Mouse (Mus musculus) c-Kit-positive CD71-negative TER-119-negative erythroid progenitor cells, embryonic 14.5 days (primary cell): Measurements from ENCODE around the gene Ikzf4.

Source experiments
- DNase-seq: peaks from one replicate; pipeline ENCODE4 v3.0.0-alpha.2; 2013; ENCODE audit warnings: low read depth

Gene Ikzf4

DNA sequence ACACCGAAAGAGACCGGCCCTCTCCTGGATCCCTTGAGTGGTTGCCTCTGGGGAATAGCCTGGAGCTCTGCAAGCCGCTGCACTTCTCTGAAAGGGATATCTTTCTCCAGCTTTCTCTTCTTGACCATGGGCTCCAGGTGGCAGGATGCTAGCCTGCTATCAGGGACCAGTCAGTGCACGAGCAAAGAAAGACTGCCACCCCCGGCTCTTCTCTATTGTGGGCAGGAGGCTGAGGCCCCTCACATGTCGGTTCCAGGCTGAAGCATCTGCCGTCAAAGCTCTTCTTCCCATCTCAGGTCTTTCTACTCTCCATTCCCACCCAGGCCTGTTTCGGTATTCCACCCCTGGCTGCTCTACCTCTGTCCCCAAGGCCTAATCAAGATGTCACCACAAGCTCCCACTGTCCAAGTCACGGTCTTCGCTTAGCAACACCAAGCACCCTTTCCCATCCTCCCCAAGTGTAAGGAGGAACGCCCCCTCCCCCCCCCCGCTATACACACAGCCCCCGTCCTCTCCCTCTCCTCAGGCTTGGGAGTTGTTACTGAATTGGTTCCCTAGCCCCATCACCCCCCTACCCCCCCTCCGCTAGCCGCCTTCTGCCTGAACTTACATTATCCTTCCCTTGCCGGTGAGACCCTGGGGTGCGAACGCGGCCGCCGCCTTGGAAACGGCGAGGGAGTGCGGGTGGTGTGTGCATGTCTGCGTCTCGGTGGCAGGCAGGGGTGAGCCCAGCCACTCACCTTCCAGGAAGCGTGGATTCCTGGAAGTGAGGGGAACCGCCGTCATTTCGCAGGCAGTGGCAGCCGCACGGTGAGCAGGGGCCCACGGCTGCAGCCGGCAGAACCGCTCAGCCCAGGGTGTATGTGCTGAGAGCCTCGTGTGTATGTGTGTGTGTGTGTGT is at the start of gene Ikzf4:
Gene Ikzf4 (minus strand): TSS at position 881 of the 901 bp plus-strand sequence.
- no peak for DNase-seq

DNA sequence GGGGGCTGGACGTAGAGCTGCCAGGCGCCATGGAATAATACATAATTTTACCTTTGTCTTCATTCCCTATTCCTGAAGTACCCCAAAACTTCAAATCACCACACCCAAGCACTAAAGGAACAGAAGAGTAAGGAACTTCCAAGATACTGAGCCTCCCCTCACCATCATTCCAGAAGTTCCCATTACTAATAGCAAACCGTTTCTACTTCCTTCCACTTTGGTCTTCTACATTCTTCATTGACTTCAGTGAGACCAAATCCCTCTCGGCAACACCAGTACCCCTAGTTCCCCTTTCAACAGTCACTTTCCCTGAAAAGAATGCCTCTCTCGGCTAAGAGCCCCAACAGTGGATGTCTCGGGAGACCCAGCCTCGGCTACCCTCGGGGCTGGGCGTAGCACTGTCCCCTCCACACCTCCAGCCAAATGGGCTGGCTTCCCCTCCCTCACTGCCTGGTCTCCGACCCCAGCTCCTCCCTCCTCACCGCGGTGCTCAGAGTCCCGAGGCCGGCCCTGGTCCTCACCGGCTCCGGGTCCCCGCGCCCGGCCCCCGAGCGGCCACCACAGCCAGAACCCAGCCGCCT is 49.7 kb upstream of the Ikzf4 start:
- no peak for DNase-seq

DNA sequence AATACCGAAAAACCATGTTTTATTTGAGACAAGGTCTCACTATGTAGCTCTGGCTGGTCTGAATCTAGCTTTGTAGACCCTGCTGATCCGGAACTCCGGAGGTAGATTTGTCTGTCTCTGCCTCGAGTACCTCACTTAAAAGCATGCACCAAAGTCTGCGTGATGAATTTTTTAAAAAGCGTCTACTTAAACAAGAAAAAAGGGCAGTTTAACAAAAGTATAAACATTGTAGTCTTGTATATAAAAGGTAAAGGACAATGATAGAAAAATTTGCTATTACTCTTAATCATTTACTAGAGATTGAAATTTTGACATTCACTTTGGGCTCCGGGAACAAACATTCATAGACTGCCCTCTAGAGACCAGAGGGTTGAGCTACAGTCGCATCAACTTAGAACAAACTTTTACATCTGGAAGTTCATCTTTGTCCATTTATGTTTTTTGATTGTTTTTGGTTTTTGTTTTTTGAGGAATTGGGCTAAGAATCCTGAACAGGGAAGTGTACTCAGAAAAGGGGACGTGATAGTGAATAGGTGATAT is 28.7 kb upstream of the Ikzf4 start:
- peak; percentile 54 for DNase-seq

DNA sequence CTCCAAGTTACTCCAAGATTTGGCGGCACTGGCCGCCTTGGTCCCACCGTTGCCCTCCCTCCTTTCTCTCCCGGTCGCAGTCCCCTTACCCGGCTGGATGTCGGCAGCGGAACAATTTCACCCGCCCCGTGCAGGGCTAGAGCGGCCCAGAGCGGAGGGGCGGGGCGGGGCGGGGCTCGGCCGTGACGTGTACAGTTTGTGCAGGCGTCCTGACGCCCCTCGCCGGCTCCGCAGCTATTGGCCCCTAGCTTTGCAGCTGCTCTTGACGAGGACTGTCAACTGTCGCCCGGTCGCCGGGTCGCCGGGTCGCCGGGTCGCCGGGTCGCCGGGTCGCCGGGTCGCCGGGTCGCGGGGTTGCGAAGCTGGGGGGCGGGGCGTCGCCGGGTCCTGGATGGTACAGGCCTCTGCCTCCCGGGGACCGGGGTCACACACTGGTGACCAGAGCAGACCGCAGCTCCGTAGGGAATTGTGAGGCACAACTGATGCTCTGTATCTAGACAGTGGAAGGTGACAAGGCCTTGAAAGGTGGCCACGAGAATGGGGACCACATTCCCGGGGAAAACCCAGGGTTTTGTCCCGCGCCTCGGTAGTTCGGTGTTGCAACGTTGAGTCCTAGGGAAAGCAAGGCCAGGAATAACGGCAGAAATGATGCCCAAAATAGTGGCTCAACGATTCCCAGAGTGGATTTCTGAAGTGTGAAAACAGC is 28.1 kb upstream of the Ikzf4 start, which contains the start of gene Suox:
Gene Suox (minus strand): TSS at position 311 of the 706 bp plus-strand sequence.
- DNase-seq: peak; percentile 68

DNA sequence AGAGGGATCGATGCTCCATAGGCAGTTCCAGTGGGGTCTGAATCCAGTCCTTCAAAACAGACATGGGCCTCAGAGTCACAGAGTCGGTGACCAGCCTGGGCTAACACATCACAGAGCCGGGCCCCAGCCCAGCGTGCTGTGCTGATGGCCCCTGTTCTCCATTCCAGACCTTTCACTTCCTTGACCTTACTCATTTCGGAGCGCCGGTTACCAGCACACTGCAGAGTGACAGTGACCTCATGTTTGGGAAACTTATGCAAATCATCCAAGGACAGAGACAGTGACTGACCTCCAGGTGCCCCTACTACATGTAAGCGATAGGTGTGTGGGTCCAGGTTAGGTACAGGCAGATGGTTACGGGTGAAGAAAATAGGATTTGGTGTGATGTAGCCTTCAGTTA is 25.4 kb upstream of the Ikzf4 start:
- DNase-seq: no peak

DNA sequence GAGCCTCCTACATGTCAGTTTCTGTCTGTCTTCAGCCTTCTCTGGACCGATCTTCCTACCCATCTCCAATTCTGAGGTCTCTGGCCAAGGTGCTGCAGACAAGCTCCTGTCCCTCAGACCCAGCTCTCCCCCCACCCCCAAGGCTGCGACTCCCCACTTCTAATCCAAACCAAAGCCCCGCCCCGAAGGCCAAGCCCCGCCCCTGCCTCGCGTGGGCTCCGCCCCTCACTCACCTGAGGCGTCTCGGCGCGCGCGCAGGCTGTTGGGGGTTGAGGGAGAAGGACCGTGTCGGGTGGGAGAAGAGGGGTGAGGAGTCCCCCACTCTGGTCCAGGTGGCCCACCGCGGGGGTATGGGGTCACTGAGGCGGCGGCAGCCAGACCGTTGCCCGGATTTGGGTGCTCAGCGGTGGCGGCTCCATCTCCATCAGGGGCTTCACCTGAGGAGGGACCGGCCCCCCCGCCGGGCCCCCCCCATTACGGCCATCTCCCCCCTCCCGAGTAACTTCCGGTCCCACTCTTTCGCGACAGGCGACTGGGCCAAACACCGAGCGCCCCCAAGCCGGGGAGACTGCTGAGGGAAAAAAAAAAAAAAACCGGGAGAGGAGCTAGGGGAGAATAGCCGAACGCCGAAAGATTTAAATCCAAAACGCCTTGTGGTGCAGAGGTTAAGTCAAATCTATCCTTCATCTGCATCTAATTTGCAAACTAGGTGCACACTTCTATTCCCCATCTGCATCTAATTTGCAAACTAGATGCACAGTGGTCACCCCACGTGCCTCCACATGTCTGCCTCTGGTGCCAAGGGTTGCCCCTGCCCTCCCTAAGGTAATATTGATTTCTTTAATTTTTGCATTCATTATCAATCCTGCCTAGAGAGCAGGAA is 23.2 kb upstream of the Ikzf4 start:
- DNase-seq: no peak

DNA sequence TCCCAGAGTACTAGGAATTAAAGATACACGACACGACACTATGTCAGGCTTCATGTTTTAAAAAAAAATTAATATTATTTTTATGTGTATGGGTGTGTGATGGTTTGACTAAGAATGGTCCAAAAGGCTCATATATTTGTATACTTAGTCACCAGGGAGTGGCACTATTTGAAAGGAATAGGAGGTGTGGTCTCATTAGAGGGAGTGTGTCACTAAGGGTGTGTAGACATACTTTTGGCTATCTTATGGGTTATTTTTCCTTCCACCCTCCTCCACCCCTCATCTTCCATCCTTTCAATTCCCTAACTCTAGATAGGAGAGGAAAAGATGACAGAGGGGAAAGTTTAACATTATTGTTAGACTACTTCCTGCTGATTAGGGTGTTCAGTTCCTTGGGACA is 20.0 kb upstream of the Ikzf4 start:
- DNase-seq: no peak

DNA sequence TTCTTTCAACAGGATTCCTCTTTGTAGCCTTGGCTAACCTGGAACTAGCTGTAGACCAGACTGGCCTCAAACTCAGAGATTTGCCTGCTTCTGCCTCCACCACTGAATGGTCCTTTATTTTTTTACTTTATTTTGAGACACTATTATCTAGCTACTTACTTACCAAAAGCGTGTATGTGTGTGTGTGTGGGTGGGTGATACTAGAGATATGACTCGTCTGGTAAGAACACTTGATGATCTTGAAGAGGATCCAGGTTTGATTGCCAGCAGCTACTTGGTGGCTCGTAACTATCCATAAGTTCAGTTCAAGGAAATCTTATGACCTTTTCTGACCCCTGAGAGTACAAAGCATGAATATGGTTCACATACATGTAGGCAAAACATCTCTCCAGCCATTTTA is 19.5 kb upstream of the Ikzf4 start:
- no peak for DNase-seq

DNA sequence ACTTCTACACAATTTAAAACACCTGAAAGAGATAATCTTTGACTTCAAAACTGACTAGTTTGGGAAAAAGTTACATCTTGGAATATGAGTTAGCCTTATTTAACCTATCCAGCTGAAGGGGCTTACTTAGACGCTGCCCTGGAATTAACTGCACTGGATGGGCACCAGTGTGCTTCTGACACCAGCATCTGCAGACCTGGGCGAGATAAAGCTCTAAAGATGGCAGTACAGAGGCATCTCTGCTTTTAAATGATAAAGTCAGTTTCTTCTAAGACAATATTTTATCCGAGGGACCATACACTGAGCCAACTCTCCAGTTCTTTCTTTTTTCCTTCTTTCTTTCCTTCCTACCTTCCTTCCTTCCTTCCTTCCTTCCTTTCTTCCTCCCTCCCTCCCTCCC is 19.0 kb upstream of the Ikzf4 start:
- no peak for DNase-seq

DNA sequence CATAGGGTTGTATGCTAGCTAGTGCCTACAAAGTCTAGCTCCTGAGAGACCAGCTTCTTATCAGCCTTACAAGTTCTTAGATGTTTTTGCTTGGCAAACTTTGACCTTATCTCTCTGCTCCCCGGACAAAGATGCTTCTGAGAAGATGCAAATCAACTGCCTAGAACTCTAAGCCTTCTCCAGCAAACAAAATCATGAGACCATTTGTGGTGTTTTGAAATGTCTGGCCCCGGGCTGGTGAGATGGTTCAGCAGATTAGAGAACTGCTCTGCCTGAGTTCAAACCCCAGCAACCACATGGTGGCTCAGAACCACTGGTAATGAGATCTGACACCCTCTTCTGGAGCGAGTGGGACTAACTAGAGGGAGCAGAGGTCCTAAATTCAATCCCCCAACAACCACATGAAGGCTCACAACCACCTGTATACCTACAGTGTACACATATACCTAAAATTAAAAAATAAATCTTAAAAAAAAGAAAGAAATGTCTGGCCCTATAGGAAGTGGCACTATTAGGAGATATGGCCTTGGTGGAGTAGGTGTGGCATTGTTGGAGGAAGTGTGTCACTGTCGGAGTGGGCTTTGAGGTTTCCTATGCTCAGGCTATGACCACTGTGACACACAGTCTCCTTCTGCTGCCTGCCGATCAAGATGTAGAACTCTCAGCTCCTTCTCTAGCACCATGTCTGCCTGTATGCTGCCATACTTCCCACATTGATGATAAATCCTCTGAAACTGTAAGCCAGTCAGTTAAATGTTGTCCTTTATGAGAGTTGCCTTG is 17.8 kb upstream of the Ikzf4 start:
- DNase-seq: no peak

DNA sequence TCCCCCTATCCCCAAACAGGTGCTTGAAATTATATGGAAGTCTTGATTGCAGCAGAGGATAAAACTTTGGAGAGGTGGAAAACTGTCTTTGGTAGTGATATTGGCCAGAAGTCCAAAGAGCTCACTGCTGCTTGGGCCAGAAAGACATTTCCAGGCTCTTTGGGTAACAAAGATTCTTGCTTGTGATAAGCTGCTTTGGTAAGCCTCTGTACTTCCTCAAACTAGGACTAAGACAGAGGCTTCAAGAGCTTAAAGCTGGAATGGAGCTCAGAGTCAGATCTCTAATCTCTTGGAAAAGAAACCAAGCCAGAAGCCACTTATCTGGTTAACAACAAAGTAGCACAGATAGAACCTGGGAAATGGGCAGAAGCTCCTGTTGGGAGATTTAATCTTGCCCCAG is 16.7 kb upstream of the Ikzf4 start:
- no peak for DNase-seq

DNA sequence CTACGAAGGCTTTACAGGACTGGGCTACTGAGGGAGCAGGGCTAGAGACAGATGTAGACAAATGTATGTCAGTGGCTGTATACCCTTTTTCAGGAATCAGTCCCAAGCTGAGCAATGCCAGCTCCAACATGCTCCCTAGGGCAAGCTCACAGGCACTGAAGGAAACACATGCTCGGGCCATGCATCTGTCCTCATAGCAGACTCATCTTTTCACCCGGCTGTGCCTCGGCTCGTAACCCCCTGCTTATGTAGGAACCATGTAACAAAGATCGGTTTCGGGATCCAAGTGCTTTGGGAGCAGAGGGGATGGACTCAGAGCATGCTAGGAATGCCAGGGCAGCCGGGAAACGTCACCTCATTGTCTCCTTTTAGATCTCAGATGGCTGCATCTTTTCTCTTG is 13.7 kb upstream of the Ikzf4 start:
- no peak for DNase-seq

DNA sequence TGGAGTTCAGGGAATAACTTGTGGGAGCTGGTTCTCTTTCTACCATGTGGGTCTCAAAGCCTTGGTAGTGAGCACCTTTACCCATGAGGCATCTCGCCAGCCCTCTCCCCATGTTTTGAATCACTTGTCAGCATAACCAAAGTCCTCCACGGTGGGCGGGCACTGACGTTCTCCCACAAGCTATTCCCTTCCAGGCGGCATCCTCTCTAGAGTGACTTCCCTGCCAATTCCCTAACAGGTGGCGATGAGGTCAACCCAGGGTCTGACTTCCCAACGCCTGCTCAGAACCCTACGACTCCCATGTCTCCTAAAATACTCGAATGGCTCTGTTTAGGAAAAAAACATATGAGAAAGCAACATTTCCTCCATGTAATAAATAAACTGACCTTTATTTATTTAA is 12.1 kb upstream of the Ikzf4 start:
- DNase-seq: no peak

DNA sequence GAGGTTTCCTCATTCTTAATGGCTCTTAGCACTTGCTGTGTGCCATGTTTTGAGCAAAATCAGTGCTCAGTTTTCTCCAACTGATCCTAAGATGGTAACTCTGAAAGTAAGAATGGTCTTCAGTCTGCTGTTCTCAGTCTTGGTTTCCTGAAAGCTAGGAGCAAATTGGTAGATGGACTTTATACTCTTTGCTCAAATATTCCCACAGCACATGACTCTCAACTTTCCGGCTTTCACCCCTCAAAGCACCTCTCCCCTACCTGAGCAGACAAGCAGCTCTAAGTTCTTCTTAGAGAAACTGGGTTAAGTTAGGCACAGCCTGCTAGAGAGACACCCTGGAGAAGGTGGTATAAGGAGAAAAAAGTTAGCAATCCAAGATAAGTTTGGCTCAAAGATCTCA is 10.9 kb upstream of the Ikzf4 start:
- no peak for DNase-seq

DNA sequence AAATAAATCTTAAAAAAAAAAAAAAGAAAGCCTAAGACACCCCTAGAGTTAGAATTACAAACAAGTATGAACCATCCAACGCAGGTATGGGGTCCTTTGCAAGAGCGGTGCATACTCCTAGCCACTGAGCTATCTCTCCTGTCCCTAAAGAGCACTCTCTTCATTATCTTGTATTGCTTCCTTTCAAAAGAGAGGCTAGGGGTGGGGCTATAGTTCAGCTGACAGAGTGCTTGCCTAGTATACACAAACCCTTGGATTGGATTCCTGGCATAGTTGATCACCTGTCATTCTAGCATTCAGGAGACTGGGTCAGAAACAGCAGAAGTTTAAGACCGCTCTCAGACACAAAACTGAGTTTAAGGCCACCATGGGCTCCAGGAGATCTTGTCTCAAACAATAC is 9.5 kb upstream of the Ikzf4 start:
- DNase-seq: no peak

DNA sequence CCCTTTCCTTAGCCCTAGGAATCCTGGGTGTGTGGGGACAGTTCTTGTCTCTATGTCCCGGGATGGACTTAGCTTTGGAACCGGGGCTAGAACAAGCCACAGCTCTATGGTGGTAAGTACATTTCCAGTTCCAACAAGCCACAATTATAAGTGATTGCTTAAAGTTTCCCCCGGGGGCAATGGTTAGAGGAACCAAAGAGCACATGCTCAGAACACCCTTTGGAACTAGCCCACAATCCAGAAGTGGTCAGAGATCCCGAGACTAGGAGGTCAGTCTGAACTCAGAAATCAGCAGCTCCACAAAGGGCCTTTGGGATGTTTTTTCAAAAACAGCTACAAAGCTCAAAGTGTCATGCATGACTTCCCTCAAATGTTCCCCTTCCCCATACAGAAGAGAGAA is 8.1 kb upstream of the Ikzf4 start:
- no peak for DNase-seq

DNA sequence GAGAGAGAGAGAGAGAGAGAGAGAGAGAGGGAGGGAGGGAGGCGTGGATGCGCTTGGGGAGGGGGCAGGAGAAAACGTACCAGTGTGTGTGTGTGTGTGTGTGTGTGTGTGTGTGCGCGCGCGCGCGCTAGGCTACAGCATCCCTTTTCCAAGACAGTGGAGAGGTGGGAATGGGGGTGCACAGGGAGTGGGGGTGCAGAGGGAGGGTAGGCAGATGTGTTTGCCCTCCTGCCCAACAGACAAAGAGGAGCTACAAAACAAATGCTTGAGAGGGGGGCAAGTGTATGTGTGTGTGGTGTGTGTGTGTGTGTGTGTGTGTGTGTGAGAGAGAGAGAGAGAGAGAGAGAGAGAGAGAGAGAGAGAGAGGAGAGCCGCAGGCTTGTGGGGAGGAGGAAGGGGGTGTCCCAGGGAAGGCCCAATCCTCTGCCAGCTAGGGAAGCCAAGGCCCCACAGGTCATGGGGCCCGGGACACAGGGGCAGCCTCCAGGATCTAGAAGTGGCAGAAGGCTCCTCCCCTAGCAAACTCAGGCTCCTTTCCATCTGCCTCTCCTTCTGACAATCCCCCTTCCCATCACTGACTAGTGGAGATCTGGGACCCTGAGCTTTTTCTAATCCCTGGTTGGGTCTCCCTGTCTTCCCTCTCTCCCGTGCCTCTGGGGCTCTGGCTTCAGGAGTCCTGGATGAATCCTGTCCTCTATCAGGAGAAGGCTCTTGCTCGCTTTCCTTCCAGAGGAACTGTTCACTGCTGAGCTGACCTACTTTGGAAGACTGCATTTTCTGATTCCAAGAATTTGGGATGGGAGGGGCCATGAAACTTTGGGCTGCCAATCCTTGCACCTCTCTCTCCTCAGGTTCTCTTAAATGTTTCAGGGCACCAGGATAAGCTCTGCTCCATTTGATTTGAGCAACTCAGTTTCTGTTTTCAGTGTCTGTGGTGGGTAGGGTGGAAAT is 623 bp upstream of the Ikzf4 start:
- no peak for DNase-seq

DNA sequence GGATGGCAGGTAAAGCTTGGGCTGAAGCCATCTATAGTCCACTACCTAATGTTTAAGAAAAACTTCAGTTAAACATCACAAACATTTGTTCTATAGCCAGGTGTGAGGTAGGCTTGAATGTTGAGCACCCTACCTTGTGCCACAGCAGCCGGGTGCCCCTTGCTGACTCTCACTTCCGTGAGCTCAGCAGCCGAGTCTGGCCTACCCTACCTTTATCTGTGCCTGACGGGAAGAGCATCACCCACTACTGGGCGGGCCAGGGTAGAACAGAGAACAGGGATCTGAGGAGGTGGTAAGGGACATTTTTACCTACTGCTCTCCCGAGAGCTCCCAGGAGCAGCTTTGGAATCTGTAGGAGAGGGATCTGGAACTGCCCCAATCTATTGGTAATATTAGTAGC is 3.0 kb downstream of the Ikzf4 start:
- DNase-seq: no peak

DNA sequence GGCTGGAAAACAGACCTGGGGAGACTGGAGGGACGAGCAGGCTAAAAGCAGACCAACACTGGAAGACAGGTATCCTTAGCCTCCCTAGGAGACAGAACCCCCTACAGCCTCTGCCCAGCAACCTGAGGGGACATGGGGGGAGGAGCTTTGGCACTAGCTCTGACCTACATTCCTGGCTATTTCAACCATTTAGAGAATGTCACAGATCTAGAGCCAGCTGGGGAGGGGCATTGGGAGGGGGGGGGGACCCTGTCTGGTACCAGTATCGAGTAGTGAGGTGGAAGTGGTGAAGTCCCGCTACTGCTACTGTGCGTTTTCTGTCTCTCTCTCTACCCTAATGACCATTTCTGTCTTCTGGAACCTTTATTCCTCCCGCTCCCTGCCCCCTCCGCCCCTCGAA is 3.9 kb downstream of the Ikzf4 start:
- DNase-seq: no peak

DNA sequence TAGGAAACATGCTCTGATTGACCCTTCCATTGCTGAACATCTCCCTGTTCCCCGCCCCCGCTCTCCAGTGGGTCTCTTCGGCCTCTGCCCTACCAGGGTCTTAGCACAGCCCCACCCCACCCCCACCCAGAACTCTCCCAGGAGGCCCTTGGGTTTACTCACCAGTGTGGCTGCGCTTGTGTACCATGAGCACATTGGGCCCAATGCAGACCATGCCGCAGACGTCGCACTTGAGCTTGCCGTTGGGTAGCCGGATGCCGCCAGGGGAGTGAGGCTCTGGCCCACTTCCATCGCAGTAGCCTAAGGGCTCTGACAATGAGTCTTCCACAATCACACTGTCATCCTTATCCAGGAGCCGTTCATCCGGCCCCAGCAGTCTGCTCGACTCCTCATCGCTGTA is 4.9 kb downstream of the Ikzf4 start:
- DNase-seq: no peak
